Mouse (Mus musculus) adrenal gland, adult 2 months (tissue): Measurements from ENCODE around the gene Zc3h12d. TPM values are rescaled to one million over a fixed set of nuclear protein-coding genes. Genes with fewer than 3 reads are reported as not detected.

ENCODE experiments used
- DNase-seq: peaks from one replicate; pipeline ENCODE4 v3.0.0; 2021
- long read RNA-seq: library from polyadenylated mRNA; stranded (forward); transcript quantifications from one replicate; pipeline ENCODE4 v2.0.0, GENCODE M21; 2021
- polyA plus RNA-seq: library from polyadenylated mRNA; depleted of rRNA; stranded (reverse); fragments of >200 nt; gene quantifications from 2 replicates; pipeline ENCODE4 v1.2.3, GENCODE M21; 2012; rRNA removed
- total RNA-seq, 2 experiments: library from RNA; stranded (reverse); gene quantifications; 2 replicates each; pipeline ENCODE4 v1.2.3; 2021

Gene Zc3h12d
- under 1 TPM; 0.28 to 0.35 TPM for total RNA-seq
- polyA plus RNA-seq: 0.40 TPM in 2 replicates
- long read RNA-seq: 0 reads

DNA sequence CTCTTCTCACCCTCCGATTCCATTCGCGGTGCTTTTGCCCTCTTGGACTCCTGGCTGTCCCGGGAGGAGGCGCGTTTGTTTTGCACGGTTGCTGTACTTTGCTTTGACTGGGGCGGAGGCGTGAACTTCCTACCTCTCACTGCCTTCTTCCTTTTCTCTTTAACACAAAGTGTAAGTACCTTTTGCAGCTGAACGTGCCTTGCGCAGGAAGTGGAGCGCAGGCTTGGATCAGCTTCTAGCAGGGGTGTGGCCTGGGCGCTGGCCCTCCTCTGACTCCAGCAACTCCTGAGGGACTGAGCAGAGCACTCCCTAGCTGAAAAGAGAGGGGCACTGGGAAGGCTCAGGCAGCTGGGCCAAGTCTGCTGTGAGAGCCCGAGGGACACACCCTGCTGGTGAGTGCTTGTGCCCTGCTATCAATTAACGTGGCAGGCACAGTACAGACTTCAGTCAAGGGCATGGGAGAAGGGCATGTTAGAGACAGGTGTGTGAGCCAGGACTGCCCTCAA lies at the start of gene Zc3h12d:
Zc3h12d (plus strand) TSS at position 300 of the 506 bp plus-strand sequence.
- DNase-seq: peak; percentile 43

DNA sequence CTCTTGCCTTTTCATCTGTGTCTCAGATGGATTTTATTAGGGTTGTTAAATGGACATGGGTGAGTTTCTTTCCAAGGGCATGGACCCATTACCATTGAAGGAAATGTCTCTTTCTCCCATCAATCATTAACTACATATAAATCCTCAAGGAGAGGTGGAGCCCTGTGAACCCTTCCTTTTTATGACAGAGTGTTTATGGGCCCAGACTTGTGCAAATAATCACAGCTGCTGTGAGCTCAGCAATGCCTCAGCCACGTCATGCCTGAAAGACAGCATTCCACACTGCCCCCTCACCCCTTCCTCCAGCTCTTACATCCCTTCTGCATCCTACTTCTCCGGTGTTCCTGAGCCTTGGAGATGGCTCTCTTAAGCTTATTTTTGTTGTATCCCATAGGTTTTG lies 45.0 kb upstream of the Zc3h12d start:
- DNase-seq: no peak

DNA sequence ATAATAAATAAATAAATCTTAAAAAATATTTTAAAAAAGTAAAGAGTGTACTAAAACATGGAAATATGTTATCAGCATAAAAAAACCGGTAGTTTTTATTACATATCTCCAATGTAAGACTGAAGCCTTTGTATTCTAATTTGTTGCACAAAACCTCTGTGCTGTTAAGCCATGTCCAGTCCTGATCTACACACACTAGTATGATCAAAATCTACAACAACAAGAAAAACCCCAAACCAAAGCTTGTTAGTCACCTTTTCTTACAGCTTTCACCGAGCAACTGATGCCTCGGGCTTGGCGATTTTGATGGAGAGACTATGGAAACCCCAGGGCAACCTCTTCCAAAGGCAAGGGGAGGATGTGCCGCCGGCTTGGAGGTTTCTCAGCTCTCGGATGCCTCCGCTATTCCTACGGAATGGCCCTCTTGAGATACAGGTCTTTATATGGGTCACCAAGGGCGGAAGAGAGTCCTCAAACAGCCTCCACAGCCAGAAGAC lies 40.0 kb upstream of the Zc3h12d start:
- DNase-seq: no peak

DNA sequence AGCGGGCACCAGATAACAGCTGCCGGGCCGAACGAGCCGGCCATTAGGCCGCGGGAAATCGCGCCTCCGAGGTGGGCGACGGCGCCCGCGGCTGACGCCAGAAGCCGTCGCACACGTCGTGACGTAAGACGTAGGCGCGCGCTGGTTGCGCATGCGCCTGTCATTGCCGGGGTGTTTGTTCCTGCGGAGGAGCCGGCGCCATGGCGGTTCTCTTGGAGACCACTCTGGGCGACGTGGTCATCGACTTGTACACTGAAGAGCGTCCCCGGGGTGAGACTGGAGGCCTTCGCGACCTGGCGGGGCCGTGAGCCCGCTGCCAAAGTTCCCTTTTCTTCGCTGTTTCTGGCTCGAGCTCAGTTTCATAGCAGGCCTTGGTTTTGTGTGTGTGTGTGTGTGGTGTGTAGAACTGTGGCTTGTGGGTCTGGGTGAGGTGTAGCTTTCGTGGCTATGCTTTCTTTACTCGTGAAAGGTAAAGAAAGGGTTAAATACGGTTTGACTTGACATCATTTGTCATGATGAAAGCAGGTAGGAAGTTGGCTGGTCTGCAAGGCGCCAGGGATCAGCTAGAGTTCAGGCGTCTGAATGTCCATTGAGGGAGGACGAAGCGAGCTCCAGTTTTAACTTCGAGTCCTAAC lies 39.4 kb upstream of the Zc3h12d start, which contains the start of the genes Ginm1 and Ppil4:
Ginm1 (minus strand) TSS at position 74 of the 635 bp plus-strand sequence.
Ppil4 (plus strand) TSS at position 141 of the 635 bp plus-strand sequence.
- DNase-seq: peak; percentile 93

DNA sequence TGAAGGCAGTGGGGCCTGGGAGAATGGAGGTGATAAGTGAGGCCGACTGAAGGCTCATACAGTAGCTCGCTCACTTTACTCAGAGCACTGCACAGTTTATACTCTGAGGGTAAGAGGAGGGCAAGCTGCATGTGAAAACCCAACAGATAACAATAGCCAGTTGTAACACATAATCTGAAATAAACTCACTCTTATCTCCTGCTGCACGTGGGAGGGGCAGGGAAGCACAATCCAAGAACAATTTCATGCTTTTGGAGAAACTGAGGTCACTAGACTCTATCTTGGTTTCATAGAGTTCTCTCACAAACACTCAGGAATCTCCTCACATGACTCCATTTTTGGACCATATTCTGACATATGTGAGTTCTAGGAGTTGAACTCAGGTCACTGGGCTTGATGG lies 31.0 kb upstream of the Zc3h12d start:
- no peak for DNase-seq

DNA sequence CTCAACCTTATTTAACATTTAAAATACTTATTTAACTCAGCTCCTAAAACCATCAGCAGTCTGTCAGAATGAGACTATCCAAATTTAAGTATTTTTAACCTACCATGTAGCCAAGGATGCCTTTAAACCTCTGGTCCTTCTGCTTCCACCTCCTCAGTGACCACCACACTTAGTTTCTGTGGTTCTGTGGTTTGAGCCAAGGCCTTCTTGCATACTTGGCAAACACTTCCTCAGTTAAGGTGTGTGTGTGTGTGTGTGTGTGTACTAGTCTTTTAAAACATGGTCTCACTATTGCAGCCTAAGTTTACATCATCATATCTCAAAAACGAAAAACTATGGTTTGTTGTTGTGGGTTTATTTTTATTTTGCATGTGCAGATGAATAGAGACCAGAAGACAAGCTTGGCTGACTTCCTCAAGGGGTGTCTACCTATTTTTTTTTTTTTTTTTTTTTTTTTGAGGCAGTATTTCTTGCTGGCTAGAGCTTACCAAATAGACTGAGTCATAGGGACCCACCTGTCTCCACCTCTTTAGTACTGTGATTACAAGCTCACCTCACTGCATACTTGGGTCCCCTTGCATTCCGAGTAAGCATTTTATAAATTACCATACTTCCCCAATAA lies 29.6 kb upstream of the Zc3h12d start:
- no peak for DNase-seq

DNA sequence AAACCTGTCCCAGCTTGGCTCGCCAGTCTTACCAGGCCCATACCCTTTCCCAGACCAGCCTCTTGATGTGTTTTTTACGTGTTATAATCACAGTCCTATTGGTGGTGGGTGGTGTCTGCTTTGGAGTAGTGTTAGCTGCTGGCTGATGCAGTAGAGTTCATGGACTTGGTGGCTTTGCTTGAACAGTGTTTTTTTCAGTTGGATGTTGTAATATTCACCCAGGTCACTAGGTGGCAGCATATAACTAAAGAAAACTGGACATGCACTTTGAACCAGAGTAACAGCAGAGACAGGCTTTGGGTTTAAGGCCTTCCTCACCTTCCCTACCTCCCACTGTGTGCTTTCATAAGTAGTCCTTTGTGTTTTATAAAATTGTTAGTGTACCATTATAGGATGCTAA lies 22.3 kb upstream of the Zc3h12d start:
- DNase-seq: peak; percentile 38

DNA sequence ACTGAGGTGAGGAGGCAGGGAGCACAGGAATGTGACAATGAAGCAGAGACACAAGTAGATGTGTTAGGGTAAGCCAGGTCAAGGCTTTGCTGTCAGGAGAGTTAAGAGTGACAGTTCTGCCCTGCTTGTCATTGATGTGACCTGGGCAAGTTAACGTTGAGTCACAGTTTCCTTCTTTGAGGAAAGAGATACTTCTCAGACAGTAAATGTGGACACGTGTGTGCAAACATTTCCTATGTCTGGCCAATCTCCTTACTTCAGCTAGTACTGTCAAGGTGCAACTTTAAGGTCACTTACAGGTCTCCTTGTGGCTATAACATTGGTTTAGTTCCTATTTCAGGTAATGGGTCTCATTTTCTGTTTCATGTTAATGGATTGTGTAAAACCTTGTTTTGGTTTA lies 15.8 kb upstream of the Zc3h12d start:
- DNase-seq: no peak

DNA sequence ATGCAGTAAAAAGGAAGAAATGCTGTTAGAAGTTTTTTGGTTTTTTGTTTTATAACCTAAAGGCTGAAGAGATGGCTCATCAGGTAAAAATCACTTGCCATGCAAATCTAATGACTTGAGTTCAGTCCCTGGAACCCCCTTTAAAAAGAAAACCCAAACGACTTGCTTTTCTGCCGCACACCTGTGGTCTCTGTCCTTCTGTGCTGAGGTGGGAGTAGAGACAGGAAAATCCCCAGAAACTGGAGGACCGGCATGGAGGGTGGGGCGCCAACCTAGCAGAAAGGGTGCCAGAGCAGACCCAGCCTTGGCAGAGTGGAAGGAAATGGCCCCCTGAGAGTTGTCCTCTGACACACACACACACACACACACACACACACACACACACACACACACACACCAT lies 13.6 kb upstream of the Zc3h12d start:
- no peak for DNase-seq

DNA sequence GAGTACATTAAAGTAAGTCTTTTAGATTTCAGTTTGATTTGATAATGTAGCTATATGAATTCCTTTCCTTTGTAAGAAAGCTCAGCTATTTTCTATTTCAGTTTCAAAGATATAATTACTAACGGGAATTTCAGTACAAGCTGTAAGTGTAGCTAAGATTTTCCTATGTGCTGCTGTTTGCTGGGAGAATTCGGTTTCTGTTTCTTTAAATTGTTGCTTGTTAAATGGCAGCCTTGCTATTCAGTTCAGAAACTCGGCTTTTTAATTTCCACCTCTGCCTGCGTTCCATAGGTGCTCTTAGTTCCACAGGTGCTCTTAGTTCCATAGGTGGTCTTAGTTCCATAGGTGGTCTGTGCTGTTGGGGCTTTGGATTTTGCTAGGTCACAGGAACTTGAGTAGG lies 13.1 kb upstream of the Zc3h12d start:
- DNase-seq: no peak

DNA sequence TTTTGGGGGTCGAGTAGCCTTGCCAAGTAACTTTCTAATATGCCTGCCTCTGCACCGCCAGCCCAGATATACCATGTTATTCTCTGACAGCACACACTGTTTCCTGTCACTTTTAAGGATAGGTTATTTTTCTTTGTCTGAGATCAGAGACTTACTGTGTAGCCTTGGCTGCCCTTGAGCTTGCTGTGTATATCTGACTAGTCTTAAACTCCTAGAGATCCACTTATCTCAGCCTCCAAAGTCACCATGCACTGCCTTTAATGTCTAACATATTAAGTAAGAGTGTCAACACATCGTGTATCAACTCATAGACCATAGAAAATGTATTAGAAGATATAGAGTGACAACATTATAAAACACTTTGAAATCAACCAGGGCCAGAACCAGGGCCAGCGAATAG lies 12.7 kb upstream of the Zc3h12d start:
- no peak for DNase-seq

DNA sequence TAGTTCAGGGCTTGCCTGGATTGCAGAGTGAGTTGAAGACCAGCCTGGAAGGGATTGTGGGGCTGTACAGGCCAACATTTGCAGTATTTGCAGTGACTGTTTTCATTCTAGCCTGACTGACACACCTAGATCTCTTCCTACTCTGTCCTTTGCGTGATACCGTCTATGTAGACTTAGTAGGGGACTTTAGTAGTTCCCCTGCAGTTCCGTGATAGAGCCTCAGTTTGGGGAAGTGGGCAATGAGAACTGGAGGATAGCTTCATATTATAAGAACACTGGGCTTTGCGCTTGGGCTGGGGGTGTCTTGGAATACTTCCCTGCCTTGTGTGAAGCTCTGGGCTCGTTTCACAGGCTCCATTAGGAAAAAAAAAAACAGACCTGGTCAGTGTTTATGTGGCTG lies 12.1 kb upstream of the Zc3h12d start:
- no peak for DNase-seq

DNA sequence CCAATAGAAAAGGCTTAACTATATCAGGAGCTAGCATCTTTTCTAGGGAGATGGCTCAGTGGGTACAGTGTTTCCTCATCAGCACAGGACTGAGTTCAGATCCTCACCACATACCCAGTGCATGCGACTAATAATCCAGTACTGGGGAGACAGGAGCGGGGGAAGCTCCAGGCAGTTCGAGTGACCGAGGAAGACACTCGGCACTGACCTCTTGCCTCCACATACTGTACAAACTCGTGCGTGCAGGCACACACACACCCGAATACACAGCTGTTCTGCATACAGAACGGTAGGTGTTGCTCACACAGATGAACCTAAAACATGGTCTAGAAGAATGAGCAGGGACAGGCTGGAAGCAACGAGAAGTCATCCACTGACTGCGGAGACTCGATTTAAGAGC lies 10.3 kb upstream of the Zc3h12d start:
- DNase-seq: no peak

DNA sequence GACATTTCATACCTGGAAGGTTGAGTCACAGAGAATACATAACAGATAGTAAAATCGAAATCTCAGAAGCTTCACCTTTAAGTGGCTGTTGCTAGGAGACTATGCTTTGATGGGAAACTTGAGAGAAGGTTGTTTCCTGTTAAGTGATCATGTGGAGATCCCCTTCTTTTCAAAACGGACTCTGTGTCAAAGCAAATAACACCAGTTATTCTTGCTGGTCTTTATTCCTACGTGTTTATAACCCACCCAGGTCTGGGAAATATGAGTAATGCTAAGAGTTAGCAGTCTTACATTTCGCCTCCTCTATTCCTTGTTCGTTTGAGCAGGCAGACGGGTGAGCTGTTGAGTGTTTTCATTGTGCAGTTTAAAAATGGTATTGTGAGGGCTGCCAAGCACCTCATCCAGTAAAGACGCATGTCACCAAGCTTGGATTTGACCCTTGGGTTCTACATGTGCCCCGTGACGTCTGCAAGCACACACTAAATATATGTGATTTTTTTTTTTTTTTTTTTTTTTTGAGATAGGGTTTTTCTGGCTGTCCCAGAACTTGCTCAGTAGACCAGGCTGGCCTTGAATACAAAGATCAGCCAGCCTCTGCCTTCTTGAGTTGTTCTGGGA lies 7.5 kb upstream of the Zc3h12d start:
- no peak for DNase-seq

DNA sequence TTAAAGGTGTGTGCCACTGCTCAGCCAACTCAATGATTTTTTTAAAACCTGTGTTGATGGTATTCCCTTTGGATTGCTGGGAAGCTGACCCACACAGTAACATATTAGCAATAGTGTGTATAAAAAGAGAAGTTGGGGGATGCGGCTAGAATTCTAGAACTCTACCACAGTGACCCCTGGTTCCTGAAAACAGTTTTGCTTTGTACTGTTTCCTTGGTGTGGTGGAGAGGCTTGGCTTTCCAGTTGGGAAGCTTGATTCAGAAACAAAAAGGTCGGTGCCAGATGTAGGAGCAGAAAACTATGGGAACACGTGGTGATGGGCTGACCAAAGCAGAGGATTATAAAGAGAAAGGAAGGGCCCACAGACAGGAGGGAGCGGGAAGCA lies 7.0 kb upstream of the Zc3h12d start:
- no peak for DNase-seq

DNA sequence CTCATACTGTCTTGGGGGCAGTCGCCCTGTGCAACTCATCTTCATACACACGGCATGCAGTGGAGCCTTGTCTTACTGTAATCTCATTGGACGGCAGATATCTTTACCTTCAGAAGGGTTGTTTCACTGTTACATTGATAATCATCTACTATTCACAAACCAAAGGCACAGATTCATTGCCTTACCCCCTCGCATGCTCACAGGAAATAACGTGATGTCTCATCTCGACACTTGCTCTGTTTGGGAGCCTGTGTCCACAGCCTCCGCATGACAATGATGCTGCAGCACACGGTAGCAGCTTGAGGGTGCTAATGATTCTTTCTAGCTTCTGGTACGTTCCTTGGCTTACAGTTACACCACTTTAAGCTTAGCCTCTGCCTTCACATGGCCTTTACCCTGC lies 6.2 kb upstream of the Zc3h12d start:
- no peak for DNase-seq

DNA sequence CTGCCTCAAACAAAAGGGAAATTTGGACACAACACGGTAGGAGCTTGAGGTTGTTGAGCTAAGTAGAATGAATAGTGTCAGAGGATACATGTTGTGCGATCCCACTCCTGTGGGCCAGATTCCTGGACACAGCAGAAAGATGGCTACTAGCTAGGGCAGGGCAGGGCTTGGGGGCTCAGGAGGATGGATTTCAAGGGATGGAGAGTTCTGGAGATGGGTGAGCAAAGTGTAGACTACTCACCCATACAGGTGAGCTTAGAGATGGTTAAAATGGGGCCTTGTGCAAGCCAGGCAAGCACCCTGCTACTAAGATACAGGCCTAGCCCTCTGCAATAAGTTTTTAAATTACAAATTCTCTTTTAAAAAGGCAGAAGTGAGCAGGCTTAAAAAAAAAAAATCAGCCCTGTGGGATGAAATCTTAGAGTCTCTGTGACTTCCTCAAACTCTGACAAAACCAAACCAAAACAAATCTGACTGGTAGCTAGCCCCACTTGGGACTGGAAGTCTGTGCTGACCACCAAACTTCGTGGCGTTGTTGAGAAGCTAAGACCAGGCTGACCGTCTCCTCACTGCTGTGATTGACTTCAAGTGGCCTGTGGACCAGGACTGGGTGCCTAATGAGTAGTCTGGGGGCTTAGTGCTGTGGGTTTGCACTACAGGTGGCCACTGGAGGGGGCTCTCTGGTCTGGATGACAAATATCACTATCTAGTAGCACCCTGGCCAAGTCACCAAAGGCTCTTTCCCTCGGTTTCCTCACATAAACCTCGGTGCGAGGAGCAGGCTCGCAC lies 1.3 kb downstream of the Zc3h12d start:
- no peak for DNase-seq

DNA sequence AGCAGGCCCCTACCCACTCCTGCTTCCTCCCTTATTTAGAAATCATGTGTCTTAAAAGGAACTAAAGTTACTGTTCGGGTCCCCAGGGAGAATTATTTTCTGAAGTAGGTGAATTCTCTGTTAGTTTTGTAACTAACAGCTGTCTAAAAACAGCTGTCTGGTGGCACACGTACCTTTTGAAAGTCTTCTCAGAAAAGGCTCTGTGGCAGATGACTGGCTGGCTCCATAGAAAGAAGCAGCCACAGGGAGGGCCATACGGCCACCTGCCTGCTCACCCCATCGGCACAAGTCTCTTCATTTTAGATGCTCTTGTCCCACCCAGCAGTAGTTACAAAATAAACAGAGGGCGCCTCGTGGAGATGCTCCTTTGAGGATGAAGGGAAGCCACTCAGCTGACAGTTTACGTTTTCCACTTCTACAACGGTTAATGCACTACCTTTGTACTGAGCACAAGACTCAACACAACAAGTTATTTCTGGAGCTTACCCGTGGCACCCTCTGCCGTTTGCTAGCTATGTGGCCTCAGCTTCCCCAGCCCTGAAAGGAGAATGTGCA lies 2.5 kb downstream of the Zc3h12d start:
- no peak for DNase-seq

DNA sequence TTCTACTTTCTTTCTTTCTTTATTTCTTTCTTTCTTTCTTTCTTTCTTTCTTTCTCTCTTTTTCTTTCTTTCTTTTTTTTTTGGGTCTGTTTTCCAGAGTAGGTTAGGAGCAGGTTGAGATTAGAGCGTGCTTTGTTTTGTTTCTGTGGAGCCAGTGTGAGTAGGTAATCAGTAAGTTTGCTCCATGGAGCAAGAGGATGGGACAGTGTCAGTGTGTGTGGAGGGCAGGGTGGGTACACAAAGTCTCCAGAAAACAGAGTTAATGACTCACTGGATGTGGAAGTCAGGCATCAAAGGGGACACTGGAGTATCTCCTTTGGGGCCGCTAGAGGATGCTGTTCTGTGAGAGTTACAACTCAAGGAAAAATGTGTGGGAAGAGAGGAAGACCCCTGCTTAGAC lies 4.6 kb downstream of the Zc3h12d start:
- no peak for DNase-seq

DNA sequence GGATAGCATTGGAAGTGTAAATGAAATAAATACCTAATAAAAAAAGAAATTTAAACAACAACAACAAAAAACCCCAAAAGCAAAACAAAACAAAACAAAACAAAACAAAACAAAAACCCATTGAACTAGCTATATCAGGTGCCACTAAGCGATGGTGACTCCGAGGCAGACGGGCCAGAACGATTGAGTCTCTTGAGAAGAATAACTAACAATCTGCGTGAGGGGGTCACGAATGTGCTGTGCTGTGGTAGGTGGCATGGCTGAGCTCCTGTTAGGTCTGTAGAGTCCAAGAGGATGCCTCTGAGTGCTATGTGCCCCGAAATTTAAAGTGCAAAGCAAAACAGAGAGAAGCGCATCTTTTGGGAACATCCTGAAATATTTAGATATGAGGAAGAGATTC lies 5.2 kb downstream of the Zc3h12d start:
- no peak for DNase-seq

DNA sequence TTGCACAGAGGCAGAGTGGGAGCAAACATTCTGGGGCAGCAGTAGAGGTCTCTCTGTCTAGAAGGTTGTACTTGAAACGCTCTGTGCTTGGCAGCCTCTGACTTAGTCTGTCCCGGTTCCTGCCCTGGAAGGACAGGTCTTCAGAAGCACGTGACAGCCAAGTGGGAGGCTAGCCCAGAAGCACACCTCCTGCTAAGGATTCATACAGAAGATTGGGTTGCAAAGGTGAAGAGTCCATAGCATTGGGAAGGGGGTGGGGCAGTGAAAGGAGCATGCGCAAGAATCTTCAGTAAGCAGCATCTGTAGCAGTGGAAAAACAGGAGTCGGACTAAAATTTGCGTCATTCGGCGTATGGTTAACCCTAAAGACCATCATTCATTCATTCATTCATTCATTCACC lies 5.8 kb downstream of the Zc3h12d start:
- DNase-seq: no peak

DNA sequence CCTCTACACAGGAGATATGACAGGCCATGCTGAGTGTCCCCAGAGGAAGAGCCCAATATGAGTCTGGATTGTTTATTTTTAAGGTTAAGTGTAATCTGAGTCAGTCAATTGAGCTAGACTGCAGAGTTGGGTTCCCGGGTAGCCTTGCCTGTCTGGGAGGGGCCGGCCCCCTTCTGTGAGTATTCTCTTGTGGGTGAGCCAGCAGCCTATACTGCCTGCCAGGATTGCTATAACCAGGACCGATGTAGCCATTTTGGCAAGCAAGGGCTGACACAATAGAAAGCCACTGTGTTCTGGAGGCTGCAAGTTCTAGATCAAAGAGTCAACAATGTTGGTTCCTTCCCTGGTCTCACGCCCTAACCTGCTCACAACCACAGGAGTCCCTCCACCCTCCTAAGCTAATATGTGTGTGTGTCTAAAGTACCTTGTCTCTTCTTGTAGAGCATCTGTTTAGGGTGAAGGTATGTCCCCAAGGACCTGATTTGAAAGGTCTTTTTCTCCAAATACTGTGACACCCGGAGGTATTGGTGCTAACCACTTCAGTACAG lies 6.7 kb downstream of the Zc3h12d start:
- DNase-seq: no peak
